Mouse (Mus musculus): ENCODE data around the gene Cldn2. TPM values are rescaled to one million over a fixed set of nuclear protein-coding genes. Genes with fewer than 3 reads are reported as not detected.
"Not testable (repeated sequence)": the region's sequence is repeated elsewhere in the genome, so short reads cannot be mapped to it uniquely, and the experiment has no call there.

Cldn2 gene
- total RNA-seq (2014; rRNA removed) (22.4 and 23.1 TPM in 2 replicates), polyA plus RNA-seq (2012; rRNA removed) (42.9 and 59.2 TPM in 2 replicates)

DNA sequence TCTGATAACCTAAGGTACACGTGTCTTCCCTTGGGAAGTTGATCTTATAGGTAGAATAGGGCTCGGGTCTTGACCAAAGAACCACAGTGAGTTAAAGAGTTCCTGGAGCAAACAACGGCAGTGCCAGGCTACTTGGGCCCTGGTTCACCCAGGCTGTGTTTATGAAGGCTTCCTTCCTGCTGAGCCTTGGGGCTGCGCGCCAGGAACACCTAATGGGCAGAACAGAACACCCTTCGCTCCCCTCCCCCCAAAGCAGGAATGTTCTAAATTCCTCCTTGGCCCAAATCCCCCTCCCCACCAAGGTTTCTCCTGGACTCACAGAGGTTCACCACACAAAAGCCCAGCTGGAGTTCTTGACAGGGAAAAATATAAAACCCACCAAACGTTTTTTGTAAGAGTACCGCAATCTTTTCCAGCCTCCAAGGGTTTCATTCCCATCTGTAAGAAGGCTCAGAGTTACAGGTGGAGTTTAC lies at the start of gene Cldn2:
TSS of gene Cldn2 (plus strand) at position 423 of the 473 bp plus-strand sequence.
- WGBS: 84% methylated on average over 8 of the region's 8 CpGs
- no peak for DNase-seq (ENCODE audit: extremely low read depth, low read depth, low spot score)
- Histone ChIP-seq H3K27ac (replicated peaks; ENCODE audit: insufficient read depth, low read depth, low read length) (no peak within 1 kb of the TSS), H3K4me1 (ENCODE audit: control insufficient read depth, insufficient read depth, low read length) (peaks cover 3% of the 10 kb centered on the region; the same call in 1 of the 2 replicates), H3K9ac (ENCODE audit: low read depth, low read length) (no peak within 1 kb of the TSS), H3K27me3 (ENCODE audit: control insufficient read depth, insufficient read depth, low read length) (no peaks in the 10 kb centered on the region), H3K79me2 (ENCODE audit: control insufficient read depth, insufficient read depth, low read length) (no peaks in the 10 kb centered on the region), H3K4me3 (ENCODE audit: insufficient read depth, low read depth, low read length) (no peak within 1 kb of the TSS), H3K36me3 (ENCODE audit: control insufficient read depth, insufficient read depth, low read length) (no peaks in the 10 kb centered on the region)
- TF ChIP-seq POLR2A (IDR thresholded peaks at IDR 0.05; ENCODE audit: extremely low read depth, insufficient read depth, low read length) (no peak), CTCF (IDR thresholded peaks at IDR 0.05; ENCODE audit: low read depth, low read length) (no peak)

DNA sequence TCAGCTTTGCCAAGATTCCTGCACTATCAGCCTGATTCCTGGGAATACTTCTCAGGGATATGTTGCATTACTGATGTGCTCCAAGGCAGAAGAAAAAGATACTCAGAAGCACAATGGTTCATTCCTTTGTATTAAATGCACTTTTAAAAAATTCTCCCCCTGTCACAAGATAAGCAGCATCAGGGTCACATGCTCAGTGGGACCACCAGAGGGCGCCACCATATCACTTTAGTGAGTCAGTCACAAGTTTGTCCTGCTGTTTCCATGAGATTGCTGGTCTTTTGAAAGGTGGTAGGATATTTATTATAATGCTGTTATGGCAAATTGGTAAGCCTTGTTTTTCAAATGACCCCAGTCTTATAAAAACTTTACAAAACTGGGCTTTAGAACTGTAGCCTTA lies 48.8 kb upstream of the Cldn2 start:
- Histone ChIP-seq H3K79me2 (ENCODE audit: control insufficient read depth, insufficient read depth, low read length) (no peaks in the 10 kb centered on the region), H3K4me3 (ENCODE audit: insufficient read depth, low read depth, low read length) (no peak overlapping the region), H3K27me3 (ENCODE audit: control insufficient read depth, insufficient read depth, low read length) (no peaks in the 10 kb centered on the region), H3K36me3 (ENCODE audit: control insufficient read depth, insufficient read depth, low read length) (peaks cover 6% of the 10 kb centered on the region), H3K9ac (ENCODE audit: low read depth, low read length) (no peak overlapping the region), H3K27ac (replicated peaks; ENCODE audit: insufficient read depth, low read depth, low read length) (no peak overlapping the region), H3K4me1 (ENCODE audit: control insufficient read depth, insufficient read depth, low read length) (no peaks in the 10 kb centered on the region)
- no peak for TF ChIP-seq POLR2A (IDR thresholded peaks at IDR 0.05; ENCODE audit: extremely low read depth, insufficient read depth, low read length)
- TF ChIP-seq CTCF (IDR thresholded peaks at IDR 0.05; ENCODE audit: low read depth, low read length): peak; percentile 62; the same call in 1 of the 2 replicates
- peak; percentile 23 for DNase-seq (ENCODE audit: extremely low read depth, low read depth, low spot score)
- 35% methylated on average over 1 of the region's 1 CpGs for WGBS

DNA sequence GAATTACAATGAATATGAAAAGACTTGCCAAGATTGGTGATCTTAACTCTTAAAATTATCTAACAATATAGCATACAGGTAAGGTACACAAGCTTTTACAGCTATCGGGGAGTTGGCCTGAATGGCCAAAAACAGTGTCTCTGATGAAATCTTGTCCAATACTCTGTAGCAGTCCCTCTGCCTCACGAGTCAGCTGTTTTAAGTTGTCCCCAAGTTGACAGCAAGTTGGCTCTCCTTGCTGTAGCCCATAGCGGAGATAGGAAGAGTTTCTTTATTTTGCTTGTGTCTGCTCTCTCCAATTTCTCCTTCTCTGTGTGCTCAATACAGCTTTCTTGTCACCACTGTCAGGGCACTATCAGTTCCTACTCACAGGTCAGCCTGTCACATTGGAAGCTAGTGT lies 42.0 kb upstream of the Cldn2 start:
- 86% methylated on average over 3 of the region's 3 CpGs for WGBS
- H3K36me3 ChIP-seq (ENCODE audit: control insufficient read depth, insufficient read depth, low read length); H3K27me3 ChIP-seq (ENCODE audit: control insufficient read depth, insufficient read depth, low read length): not testable (repeated sequence)

DNA sequence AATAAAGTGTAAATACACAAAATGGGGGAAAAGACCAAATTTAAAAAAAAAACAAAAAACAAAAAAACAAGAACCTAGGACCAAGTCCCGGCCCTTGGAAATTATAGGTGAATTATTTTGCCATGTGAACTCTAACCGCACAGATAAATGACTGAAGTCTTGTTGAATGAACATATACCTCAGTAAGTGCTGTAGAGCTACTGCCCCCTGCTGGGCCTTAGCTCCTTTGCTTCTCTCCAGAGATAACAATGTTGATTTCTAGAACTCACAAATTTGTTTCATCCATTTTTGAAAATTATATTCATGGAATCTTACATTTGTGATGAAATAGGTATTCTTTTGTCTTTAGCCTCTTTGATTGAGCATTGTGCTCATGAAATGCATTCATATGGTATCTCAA lies 38.1 kb upstream of the Cldn2 start:
- H3K9ac ChIP-seq (ENCODE audit: low read depth, low read length): no peak overlapping the region
- H3K79me2 ChIP-seq (ENCODE audit: control insufficient read depth, insufficient read depth, low read length): no peaks in the 10 kb centered on the region
- no peaks in the 10 kb centered on the region for H3K4me1 ChIP-seq (ENCODE audit: control insufficient read depth, insufficient read depth, low read length)
- TF ChIP-seq POLR2A (IDR thresholded peaks at IDR 0.05; ENCODE audit: extremely low read depth, insufficient read depth, low read length): no peak
- peak; percentile 25 for TF ChIP-seq CTCF (IDR thresholded peaks at IDR 0.05; ENCODE audit: low read depth, low read length)
- DNase-seq (ENCODE audit: extremely low read depth, low read depth, low spot score): peak; percentile 18
- no peak overlapping the region for H3K27ac ChIP-seq (replicated peaks; ENCODE audit: insufficient read depth, low read depth, low read length)
- 37% methylated on average over 2 of the region's 2 CpGs for WGBS
- no peaks in the 10 kb centered on the region for H3K36me3 ChIP-seq (ENCODE audit: control insufficient read depth, insufficient read depth, low read length)
- H3K27me3 ChIP-seq (ENCODE audit: control insufficient read depth, insufficient read depth, low read length): no peaks in the 10 kb centered on the region
- H3K4me3 ChIP-seq (ENCODE audit: insufficient read depth, low read depth, low read length): no peak overlapping the region

More for the DNA sequence above, 42.0 kb upstream of the Cldn2 start:
- not testable (repeated sequence) for H3K4me1 ChIP-seq (ENCODE audit: control insufficient read depth, insufficient read depth, low read length); DNase-seq (ENCODE audit: extremely low read depth, low read depth, low spot score); H3K79me2 ChIP-seq (ENCODE audit: control insufficient read depth, insufficient read depth, low read length); H3K4me3 ChIP-seq (ENCODE audit: insufficient read depth, low read depth, low read length); H3K9ac ChIP-seq (ENCODE audit: low read depth, low read length); H3K27ac ChIP-seq (replicated peaks; ENCODE audit: insufficient read depth, low read depth, low read length)

DNA sequence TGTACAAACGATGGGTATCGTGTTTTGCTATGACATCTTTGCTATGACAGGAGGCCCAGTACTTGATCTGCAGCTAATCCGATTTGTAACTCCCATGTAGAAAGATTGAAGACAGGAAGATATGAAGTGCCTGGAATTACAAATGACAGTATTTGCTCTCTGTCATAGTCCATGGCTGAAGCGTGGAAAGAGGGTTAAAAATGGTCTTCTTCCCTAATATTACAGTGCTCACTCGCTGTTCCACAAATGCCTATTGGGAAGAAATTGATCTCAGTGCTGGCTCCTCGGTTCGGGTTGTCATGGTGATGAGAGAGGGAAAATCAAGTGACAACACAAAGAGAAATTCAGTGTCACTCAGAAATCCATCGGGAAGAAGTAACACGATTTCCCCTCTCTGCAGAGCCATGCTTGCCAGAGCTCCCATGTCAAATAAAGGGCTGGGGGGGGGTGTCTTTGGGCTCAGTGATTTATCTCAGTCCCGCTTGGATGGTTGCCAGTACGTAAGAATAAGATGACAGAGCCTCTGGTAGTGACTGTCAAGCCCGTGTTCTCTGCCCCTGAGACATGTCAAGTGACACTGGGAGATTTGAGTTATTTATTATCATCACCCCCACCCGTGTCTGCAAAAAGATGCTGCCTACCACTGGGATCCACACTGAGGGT lies 30.5 kb upstream of the Cldn2 start:
- H3K79me2 ChIP-seq (ENCODE audit: control insufficient read depth, insufficient read depth, low read length): no peaks in the 10 kb centered on the region
- no peak overlapping the region for H3K9ac ChIP-seq (ENCODE audit: low read depth, low read length)
- TF ChIP-seq CTCF (IDR thresholded peaks at IDR 0.05; ENCODE audit: low read depth, low read length) (no peak), POLR2A (IDR thresholded peaks at IDR 0.05; ENCODE audit: extremely low read depth, insufficient read depth, low read length) (no peak)
- 79% methylated on average over 13 of the region's 13 CpGs for WGBS
- no peak for DNase-seq (ENCODE audit: extremely low read depth, low read depth, low spot score)
- no peaks in the 10 kb centered on the region for H3K36me3 ChIP-seq (ENCODE audit: control insufficient read depth, insufficient read depth, low read length)
- H3K27ac ChIP-seq (replicated peaks; ENCODE audit: insufficient read depth, low read depth, low read length): no peak overlapping the region
- H3K4me1 ChIP-seq (ENCODE audit: control insufficient read depth, insufficient read depth, low read length): no peaks in the 10 kb centered on the region; the same call in 1 of the 2 replicates
- H3K27me3 ChIP-seq (ENCODE audit: control insufficient read depth, insufficient read depth, low read length): no peaks in the 10 kb centered on the region
- no peak overlapping the region for H3K4me3 ChIP-seq (ENCODE audit: insufficient read depth, low read depth, low read length)
